Mouse (Mus musculus): ENCODE results near the gene Phactr2.

The Phactr2 gene

GRCm38 (mm10) chr10:13270270-13270669 lies 203.9 kb downstream of the Phactr2 start:
- DNase-seq: no peak

- DNase-seq: no peak
Measured at GRCm38 (mm10) chr10:13259251-13259650, 215.0 kb downstream of the Phactr2 start.

- DNase-seq: no peak
Measured at GRCm38 (mm10) chr10:13256196-13256595, 218.0 kb downstream of the Phactr2 start.

DNA sequence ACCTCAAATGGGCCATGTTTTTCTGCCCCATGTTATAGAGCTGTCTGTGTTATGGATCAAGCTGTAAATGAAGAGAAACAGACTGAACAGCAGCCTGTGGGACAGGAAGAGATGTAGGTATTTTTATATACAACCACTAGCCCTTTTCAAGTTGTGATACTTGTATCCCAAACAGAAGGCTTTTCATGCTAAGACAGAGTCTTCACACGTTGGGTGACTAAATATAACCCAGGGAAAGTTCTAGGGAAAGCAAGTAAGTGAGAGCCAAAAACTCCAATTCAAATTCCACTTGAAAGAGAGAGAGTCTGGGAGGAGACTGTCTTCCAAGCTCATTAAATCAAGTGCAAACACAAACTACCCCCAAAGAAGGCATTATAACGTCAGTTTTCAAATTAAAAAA lies 223.9 kb downstream of the Phactr2 start:
- no peak for DNase-seq

- DNase-seq: no peak
Measured at GRCm38 (mm10) chr10:13249126-13249525, 225.1 kb downstream of the Phactr2 start.

DNA sequence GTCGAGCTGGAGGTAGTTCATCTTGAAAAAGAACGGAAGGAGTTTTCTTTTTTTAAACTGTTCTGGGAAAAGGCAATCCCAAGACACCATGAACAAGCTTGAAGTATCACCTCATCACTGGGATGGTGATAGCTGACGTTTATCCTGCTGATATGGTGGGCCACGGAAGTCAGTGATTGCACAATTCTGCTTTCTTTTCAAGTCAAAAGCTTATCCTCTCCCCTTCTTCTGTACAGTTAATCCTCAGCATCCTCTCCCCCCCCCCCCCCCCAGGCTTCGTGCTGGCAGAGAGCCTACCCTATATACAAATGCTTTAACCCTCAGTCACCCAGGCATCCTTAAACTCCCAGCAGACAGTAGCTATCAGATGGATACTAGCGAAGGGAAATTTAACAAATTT lies 228.5 kb downstream of the Phactr2 start:
- DNase-seq: no peak

- peak; percentile 11 for DNase-seq
Measured at GRCm38 (mm10) chr10:13244192-13244591, 230.0 kb downstream of the Phactr2 start.

- DNase-seq: no peak
Measured at GRCm38 (mm10) chr10:13240431-13240830, 233.8 kb downstream of the Phactr2 start.

DNA sequence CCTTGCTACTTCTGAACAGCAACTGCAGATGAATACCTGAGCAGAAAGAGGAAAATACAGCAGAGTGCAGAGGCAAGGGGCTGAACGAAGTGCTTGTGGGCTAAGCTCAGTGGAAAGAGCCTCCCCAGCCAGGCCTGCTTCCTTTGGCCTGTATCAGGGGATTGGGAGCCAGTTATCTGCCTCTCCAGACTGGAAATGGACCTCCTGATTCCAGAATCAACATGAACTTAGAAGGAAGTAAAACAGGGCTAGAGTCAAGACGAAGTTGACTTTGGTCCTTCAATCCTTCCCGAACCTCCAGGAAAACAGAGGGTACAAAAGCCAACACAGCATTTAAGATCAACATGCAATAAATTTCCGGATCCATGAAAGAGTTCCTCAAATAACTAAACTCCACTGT lies 236.0 kb downstream of the Phactr2 start:
- DNase-seq: no peak

GRCm38 (mm10) chr10:13236866-13237265 lies 237.3 kb downstream of the Phactr2 start:
- DNase-seq: no peak

GRCm38 (mm10) chr10:13234503-13234902 lies 239.7 kb downstream of the Phactr2 start:
- DNase-seq: no peak

DNA sequence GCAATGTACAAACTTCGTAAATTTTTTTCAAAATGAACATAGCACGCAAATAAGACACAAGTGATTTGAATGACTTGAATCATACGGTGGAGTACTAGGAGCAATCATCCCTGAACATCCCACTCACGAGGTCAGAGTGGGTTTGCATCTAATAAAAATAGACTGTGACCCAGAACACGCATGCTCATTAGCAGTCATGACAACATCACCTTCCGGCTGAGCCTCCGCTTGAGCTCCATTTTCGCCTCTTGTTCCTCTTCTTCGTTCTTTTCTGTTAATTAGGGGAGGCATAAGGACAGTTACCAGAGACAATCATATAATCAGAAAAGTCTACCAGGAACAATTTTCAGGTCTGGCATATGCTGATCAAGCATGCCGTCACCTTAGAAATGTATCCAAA lies 240.3 kb downstream of the Phactr2 start:
- DNase-seq: no peak

DNA sequence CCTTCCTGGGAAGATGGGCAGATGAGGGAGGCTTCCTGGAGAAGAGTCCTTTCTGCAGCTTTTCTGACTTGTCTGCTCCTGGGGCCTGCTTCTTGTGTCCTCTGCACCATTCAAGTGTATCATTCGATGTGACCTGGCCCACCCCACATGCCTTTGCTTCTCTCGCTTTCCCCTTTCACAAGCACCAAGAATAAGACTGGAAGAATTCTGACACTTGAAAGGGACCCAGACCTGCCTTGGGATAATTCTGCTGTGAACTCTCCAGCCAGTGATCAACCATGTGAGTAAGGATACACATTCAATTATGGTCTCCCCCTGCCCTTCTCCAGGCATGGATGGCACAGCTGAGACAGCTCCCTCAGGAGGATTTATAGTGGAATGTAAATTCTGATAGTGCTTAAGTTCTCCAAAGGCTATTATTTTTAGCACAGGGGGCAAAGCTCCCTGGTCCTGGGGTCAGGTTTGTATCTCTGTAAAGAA lies 241.0 kb downstream of the Phactr2 start:
- DNase-seq: no peak

- no peak for DNase-seq
Measured at GRCm38 (mm10) chr10:13232443-13233142, 241.6 kb downstream of the Phactr2 start.

DNA sequence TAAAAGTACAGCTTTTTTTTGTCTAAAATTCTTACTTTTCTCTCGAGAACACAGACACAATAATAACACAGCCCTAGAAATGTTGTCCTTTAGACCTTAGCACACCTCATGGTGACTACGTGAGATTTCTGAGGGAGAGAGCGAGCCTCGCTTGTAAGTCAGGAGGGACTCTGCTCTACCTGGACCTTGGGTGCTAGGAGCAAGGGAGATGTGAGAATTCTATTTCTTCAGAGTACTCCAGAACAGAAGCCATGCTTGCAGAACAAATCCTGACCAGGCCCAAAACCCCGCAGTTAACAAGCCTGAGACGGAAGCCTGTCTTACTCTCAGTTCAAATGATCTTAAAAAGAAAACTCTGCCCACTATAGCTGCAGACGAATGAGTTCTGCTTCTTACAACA lies 243.5 kb downstream of the Phactr2 start:
- no peak for DNase-seq

DNA sequence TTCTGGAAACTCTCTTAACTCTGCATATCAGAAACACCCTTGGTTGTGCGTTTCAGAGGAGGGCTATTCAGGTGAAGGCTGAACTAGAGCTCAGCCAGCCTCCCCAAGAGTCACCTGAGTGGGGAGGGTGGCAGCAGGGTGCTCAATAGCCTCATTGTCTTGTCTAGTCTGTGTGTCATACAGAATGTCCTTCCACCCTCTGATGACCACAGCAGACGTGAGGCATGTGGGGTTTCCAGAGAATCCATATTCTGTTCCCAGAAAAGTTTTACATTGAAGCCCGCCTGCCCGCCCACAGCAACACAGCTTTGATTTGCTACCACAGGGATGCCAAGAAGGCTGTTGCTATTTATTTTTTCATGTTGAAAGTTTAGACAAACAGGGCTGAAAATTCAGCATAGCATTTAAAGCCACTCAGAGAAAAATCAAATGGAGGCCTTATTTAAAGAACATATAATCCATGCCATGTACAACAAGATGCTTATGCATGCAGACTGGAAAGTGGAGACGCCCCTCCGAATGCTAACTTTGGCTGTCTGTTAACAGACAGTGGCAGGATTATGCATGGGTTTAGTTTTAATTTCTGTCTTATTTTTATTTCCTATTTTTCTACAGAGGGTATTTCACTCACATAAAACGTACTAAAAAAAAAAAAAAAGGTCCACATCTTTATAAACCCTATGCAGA lies 248.7 kb downstream of the Phactr2 start:
- DNase-seq: no peak

GRCm38 (mm10) chr10:13222135-13222534 lies 252.1 kb downstream of the Phactr2 start:
- DNase-seq: no peak

- DNase-seq: no peak
Measured at GRCm38 (mm10) chr10:13220061-13220460, 254.2 kb downstream of the Phactr2 start.

DNA sequence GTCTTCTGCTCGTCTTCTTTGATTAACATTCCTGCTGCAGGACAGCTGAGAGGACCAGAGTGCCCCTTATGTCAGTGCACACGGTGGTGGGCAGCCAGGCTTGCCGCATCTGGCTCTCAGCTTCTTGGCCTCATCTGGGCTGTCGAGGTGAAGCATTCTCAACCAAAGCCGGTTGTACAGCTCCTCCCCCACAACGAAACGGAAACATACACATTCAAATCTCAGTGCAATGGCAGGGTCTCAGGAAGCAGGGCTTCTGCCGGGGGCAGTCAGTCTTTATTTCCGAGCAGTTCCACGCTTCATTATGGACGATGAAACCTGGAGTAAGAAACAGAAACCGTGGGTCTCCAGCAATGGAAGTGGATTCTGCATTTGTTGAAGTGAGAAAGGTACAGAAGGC lies 260.3 kb downstream of the Phactr2 start:
- no peak for DNase-seq

DNA sequence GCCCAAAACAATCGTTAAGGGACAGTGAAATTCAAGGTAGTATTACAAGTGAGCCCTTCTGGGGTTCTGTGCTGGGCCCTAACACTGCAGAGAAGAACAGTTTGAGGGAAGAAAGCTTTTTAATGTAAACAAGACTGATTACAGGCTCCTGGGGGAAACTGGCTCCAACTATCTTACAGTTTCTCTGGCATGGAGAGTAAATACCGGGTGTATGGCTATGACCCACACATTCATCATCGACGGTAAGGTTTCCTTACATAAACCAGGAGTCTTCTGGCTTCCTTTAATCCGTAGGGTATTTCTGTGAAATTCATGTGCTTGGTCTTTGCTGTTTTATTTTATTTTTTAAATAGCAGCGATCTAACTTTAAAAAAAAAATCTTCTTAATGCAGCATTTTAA lies 261.4 kb downstream of the Phactr2 start:
- DNase-seq: no peak

DNA sequence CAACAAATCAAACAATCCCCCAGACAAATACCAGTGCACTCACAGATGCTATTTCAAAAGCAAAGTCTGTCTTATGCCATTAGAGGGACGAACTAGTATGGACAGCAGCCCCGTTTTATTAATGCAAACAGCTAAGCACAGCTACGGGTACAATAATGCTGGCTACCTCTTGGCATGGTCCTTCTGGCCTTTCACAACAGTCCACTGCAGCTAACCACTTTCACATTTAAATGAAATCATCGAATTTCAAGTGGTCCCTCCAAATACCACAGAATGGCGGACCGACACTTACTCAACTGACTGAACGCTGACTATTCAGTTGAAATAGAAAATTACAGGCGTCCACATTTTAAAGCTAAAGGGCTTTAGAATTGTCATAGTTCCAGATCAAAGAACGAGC lies 261.9 kb downstream of the Phactr2 start:
- no peak for DNase-seq

DNA sequence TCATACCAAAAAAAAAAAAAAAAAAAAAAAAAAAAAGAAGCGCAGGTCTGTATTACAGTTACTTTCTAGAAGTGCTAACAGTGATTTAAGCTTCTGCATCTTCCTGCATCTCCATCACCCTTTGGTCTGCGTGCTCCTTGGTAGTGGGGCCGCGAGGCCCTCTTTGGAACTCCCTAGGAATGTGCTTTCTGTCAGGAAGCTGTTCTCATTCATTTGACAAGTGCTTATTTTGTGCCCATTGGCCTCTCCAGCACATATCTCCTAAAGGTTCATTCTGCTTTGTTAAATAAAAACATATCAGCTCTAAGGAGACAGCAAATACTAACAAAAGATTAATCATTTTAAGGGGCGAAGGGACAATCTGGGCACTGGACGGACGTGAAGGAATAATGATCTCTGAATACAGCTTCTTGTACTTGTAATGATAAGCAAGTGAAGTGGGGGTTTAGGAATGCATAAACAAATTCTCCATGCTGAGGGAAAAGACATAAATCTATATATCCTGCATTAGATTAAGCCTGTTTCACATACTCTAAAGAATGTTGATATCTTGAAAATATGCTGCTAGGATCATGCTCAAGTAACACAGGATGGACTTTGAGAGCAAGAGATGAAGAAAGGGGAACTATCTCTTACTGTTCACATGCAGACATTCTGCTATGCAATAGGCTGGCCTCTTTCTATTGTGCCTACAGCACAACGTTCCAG lies 264.1 kb downstream of the Phactr2 start:
- DNase-seq: no peak

- DNase-seq: no peak
Measured at GRCm38 (mm10) chr10:13209506-13209905, 264.7 kb downstream of the Phactr2 start.

GRCm38 (mm10) chr10:13209061-13209460 lies 265.2 kb downstream of the Phactr2 start:
- no peak for DNase-seq

All from kidney, adult 11 months (tissue).